Mouse (Mus musculus) megakaryocyte, embryonic 14.5 days (primary cell): Measurements from ENCODE around the gene Rnf167. TPM values are rescaled to one million over a fixed set of nuclear protein-coding genes. Genes with fewer than 3 reads are reported as not detected.

Experiments
- H3K27me3 ChIP-seq: replicated peaks from 2 replicates; pipeline ENCODE3; 2012; ENCODE audit warnings: inconsistent platforms
- H3K36me3 ChIP-seq: replicated peaks from 2 replicates; pipeline ENCODE3; 2012; ENCODE audit warnings: low read length, inconsistent platforms, mixed read lengths
- H3K4me1 ChIP-seq: 2 replicates; pipeline ENCODE4 v1.6.1; 2012; ENCODE audit warnings: inconsistent platforms
- H3K4me3 ChIP-seq: replicated peaks from 2 replicates; pipeline ENCODE3; 2012; ENCODE audit warnings: moderate library complexity, mild to moderate bottlenecking, inconsistent platforms
- H3K9me3 ChIP-seq: 2 replicates; pipeline ENCODE4 v1.6.1; 2012; ENCODE audit warnings: inconsistent platforms
- FLI1 ChIP-seq: IDR thresholded peaks from 2 replicates; pipeline ENCODE4 v1.6.1; 2012; ENCODE audit warnings: low read length, inconsistent platforms, mixed read lengths
- GATA1 ChIP-seq: IDR thresholded peaks from 3 replicates; pipeline ENCODE4 v1.6.1; 2012; ENCODE audit warnings: mixed read lengths, low read length, inconsistent platforms, borderline replicate concordance
- polyA plus RNA-seq: library from polyadenylated mRNA; stranded (reverse); fragments of >175 nt; gene quantifications from 2 replicates; pipeline ENCODE4 v1.2.3, GENCODE M21; 2012; ENCODE audit warnings: low replicate concordance; ENCODE audit not compliant: insufficient read depth

Rnf167 gene
- polyA plus RNA-seq, 1 experiment: 102 TPM

- H3K4me1 ChIP-seq: peaks cover 61% of the 10 kb centered on the region
- peaks cover 43% of the 10 kb centered on the region for H3K36me3 ChIP-seq
- peak overlapping the region; percentile 95 for H3K4me3 ChIP-seq
- TF ChIP-seq FLI1 (no peak), GATA1 (no peak)
- H3K9me3 ChIP-seq: no peaks in the 10 kb centered on the region
- H3K27me3 ChIP-seq: peaks cover 13% of the 10 kb centered on the region
Observed at GRCm38 (mm10) chr11:70686901-70687566, 40.0 kb downstream of the Rnf167 start.

GRCm38 (mm10) chr11:70687601-70688199, 40.7 kb downstream of the Rnf167 start, which contains the start of gene Camta2:
Camta2 (minus strand) TSS chr11:70688105.
- H3K4me1 ChIP-seq: peaks cover 54% of the 10 kb centered on the region

GRCm38 (mm10) chr11:70688372-70688771, 41.3 kb downstream of the Rnf167 start:
- Histone ChIP-seq H3K36me3 (peaks cover 29% of the 10 kb centered on the region), H3K9me3 (no peaks in the 10 kb centered on the region), H3K4me3 (peak overlapping the region; percentile 95), H3K4me1 (peaks cover 48% of the 10 kb centered on the region), H3K27me3 (peaks cover 16% of the 10 kb centered on the region)
- TF ChIP-seq FLI1: no peak
- TF ChIP-seq GATA1: no peak

More at GRCm38 (mm10) chr11:70687601-70688199, 40.7 kb downstream of the Rnf167 start, which contains the start of gene Camta2:
- H3K36me3 ChIP-seq: peaks cover 36% of the 10 kb centered on the region
- TF ChIP-seq FLI1 (no peak), GATA1 (no peak)
- H3K27me3 ChIP-seq: peaks cover 15% of the 10 kb centered on the region
- H3K9me3 ChIP-seq: no peaks in the 10 kb centered on the region
- peak within 1 kb of the TSS; percentile 95 for H3K4me3 ChIP-seq

GRCm38 (mm10) chr11:70689578-70689977, 42.5 kb downstream of the Rnf167 start:
- Histone ChIP-seq H3K27me3 (peaks cover 22% of the 10 kb centered on the region), H3K4me1 (peaks cover 40% of the 10 kb centered on the region), H3K9me3 (no peaks in the 10 kb centered on the region), H3K36me3 (peaks cover 17% of the 10 kb centered on the region), H3K4me3 (no peak overlapping the region)
- TF ChIP-seq FLI1: no peak
- TF ChIP-seq GATA1: no peak

GRCm38 (mm10) chr11:70693504-70693903, 46.5 kb downstream of the Rnf167 start:
- H3K9me3 ChIP-seq: no peaks in the 10 kb centered on the region
- peaks cover 27% of the 10 kb centered on the region for H3K27me3 ChIP-seq
- H3K36me3 ChIP-seq: no peaks in the 10 kb centered on the region
- no peak overlapping the region for H3K4me3 ChIP-seq
- H3K4me1 ChIP-seq: peaks cover 9% of the 10 kb centered on the region
- no peak for TF ChIP-seq GATA1
- no peak for TF ChIP-seq FLI1

GRCm38 (mm10) chr11:70697376-70697775, 50.3 kb downstream of the Rnf167 start:
- Histone ChIP-seq H3K9me3 (no peaks in the 10 kb centered on the region), H3K27me3 (peaks cover 34% of the 10 kb centered on the region), H3K36me3 (no peaks in the 10 kb centered on the region), H3K4me1 (peaks cover 24% of the 10 kb centered on the region), H3K4me3 (no peak overlapping the region)
- no peak for TF ChIP-seq FLI1
- no peak for TF ChIP-seq GATA1

- Histone ChIP-seq H3K27me3 (peaks cover 41% of the 10 kb centered on the region), H3K36me3 (peaks cover 6% of the 10 kb centered on the region), H3K4me1 (peaks cover 28% of the 10 kb centered on the region), H3K9me3 (no peaks in the 10 kb centered on the region), H3K4me3 (no peak overlapping the region)
- TF ChIP-seq GATA1: no peak
- no peak for TF ChIP-seq FLI1
Observed at GRCm38 (mm10) chr11:70699051-70699450, 52.0 kb downstream of the Rnf167 start.

GRCm38 (mm10) chr11:70699722-70700556, 52.9 kb downstream of the Rnf167 start, which contains the start of the genes Inca1 and Kif1c:
Inca1 (minus strand) TSS chr11:70700155.
Kif1c (plus strand) TSS chr11:70700548.
- Histone ChIP-seq H3K4me3 (peak within 1 kb of the TSS; percentile 95), H3K4me1 (peaks cover 28% of the 10 kb centered on the region), H3K36me3 (peaks cover 15% of the 10 kb centered on the region), H3K9me3 (no peaks in the 10 kb centered on the region), H3K27me3 (peaks cover 49% of the 10 kb centered on the region)
- TF ChIP-seq GATA1 (no peak), FLI1 (no peak)

- no peak for TF ChIP-seq GATA1
- TF ChIP-seq FLI1: no peak
- H3K9me3 ChIP-seq: no peaks in the 10 kb centered on the region
- peaks cover 28% of the 10 kb centered on the region for H3K4me1 ChIP-seq
- H3K4me3 ChIP-seq: peak overlapping the region; percentile 95
- H3K27me3 ChIP-seq: peaks cover 53% of the 10 kb centered on the region
- peaks cover 22% of the 10 kb centered on the region for H3K36me3 ChIP-seq
Observed at GRCm38 (mm10) chr11:70700613-70701012, 53.6 kb downstream of the Rnf167 start.

Other genes starting within 250 kb of the Rnf167 start
- gene Pelp1, start 237.2 kb upstream of the Rnf167 start, polyA plus RNA-seq: 30.9 and 36.1 TPM in 2 replicates
- gene Arrb2, start 214.6 kb upstream of the Rnf167 start, polyA plus RNA-seq: 1,596 and 3,155 TPM in 2 replicates
- 47.7 and 52.0 TPM in 2 replicates for gene Med11, start 195.3 kb upstream of the Rnf167 start, polyA plus RNA-seq
- 2.1 and 3.6 TPM in 2 replicates for gene Zmynd15, start 187.8 kb upstream of the Rnf167 start, polyA plus RNA-seq
- gene Cxcl16, start 187.3 kb upstream of the Rnf167 start, polyA plus RNA-seq: 1.4 and 23.1 TPM in 2 replicates
- gene Tm4sf5, start 142.0 kb upstream of the Rnf167 start, polyA plus RNA-seq: 0.55 TPM in 1 of 2 replicates, not detected in the other
- not detected in 2 replicates for gene Vmo1, start 132.6 kb upstream of the Rnf167 start, polyA plus RNA-seq
- not detected in 2 replicates for gene Gltpd2, start 128.0 kb upstream of the Rnf167 start, polyA plus RNA-seq
- gene Psmb6, start 121.9 kb upstream of the Rnf167 start, polyA plus RNA-seq: 79.0 and 226 TPM in 2 replicates
- gene Gm40193, start 114.3 kb upstream of the Rnf167 start, polyA plus RNA-seq: not detected in 2 replicates
- 1.1 TPM in 1 of 2 replicates, not detected in the other for gene Pld2, start 107.2 kb upstream of the Rnf167 start, polyA plus RNA-seq
- gene Mink1, start 84.4 kb upstream of the Rnf167 start, polyA plus RNA-seq: 122 and 129 TPM in 2 replicates
- gene 4930544D05Rik, start 31.4 kb upstream of the Rnf167 start, polyA plus RNA-seq: not detected in 2 replicates
- 0.83 TPM in 1 of 2 replicates, not detected in the other for gene Chrne, start 28.0 kb upstream of the Rnf167 start, polyA plus RNA-seq
- 898 and 1,061 TPM in 2 replicates for gene Gp1ba, start 8.1 kb upstream of the Rnf167 start, polyA plus RNA-seq
- 15.7 and 78.7 TPM in 2 replicates for gene Slc25a11, start 244 bp downstream of the Rnf167 start, polyA plus RNA-seq
- 9,580 and 14,702 TPM in 2 replicates for gene Pfn1, start 7.4 kb downstream of the Rnf167 start, polyA plus RNA-seq
- gene Eno3, start 10.0 kb downstream of the Rnf167 start, polyA plus RNA-seq: 4.2 and 8.4 TPM in 2 replicates
- 40.5 and 288 TPM in 2 replicates for gene Spag7, start 22.2 kb downstream of the Rnf167 start, polyA plus RNA-seq
- 22.6 and 68.5 TPM in 2 replicates for gene Camta2, start 40.9 kb downstream of the Rnf167 start, polyA plus RNA-seq
- gene Inca1, start 52.9 kb downstream of the Rnf167 start, polyA plus RNA-seq: not detected in 2 replicates
- gene Kif1c, start 53.3 kb downstream of the Rnf167 start, polyA plus RNA-seq: 6.4 and 13.9 TPM in 2 replicates
- 0.55 TPM in 1 of 2 replicates, not detected in the other for gene Zfp3, start 117.0 kb downstream of the Rnf167 start, polyA plus RNA-seq
- not detected in 2 replicates for gene Scimp, start 165.4 kb downstream of the Rnf167 start, polyA plus RNA-seq
- 2.9 and 29.2 TPM in 2 replicates for gene Rabep1, start 197.5 kb downstream of the Rnf167 start, polyA plus RNA-seq